Mouse (Mus musculus): ENCODE results near the gene Nfia. TPM values are rescaled to one million over a fixed set of nuclear protein-coding genes. Genes with fewer than 3 reads are reported as not detected.

Nfia gene
- polyA plus RNA-seq, 1 experiment: 53.0 TPM

GRCm38 (mm10) chr4:97936912-97937311 is 164.4 kb downstream of the Nfia start:
- H3K4me3 ChIP-seq (ENCODE audit: insufficient read depth, low read length): no peak overlapping the region
- no peak for TF ChIP-seq POLR2A (IDR thresholded peaks at IDR 0.05; ENCODE audit: low read depth, low read length)
- no peak for TF ChIP-seq CTCF (IDR thresholded peaks at IDR 0.05; ENCODE audit: borderline replicate concordance, insufficient read depth, low read length)
- no peak overlapping the region for H3K27ac ChIP-seq (ENCODE audit: insufficient read depth, low read length)
- 0 out of 2 replicates have a peak, but pooled peaks cover 4% of the 10 kb centered on the region for H3K4me1 ChIP-seq (ENCODE audit: control insufficient read depth, insufficient read depth, low read length)

GRCm38 (mm10) chr4:97939492-97939891 is 167.0 kb downstream of the Nfia start:
- Histone ChIP-seq H3K4me1 (ENCODE audit: control insufficient read depth, insufficient read depth, low read length) (0 out of 2 replicates have a peak, but pooled peaks cover 4% of the 10 kb centered on the region), H3K4me3 (ENCODE audit: insufficient read depth, low read length) (no peak overlapping the region), H3K27ac (ENCODE audit: insufficient read depth, low read length) (no peak overlapping the region)
- no peak for TF ChIP-seq CTCF (IDR thresholded peaks at IDR 0.05; ENCODE audit: borderline replicate concordance, insufficient read depth, low read length)
- no peak for TF ChIP-seq POLR2A (IDR thresholded peaks at IDR 0.05; ENCODE audit: low read depth, low read length)

- TF ChIP-seq POLR2A (IDR thresholded peaks at IDR 0.05; ENCODE audit: low read depth, low read length): no peak
- no peak for TF ChIP-seq CTCF (IDR thresholded peaks at IDR 0.05; ENCODE audit: borderline replicate concordance, insufficient read depth, low read length)
- 0 out of 2 replicates have a peak, but pooled peaks cover 4% of the 10 kb centered on the region for H3K4me1 ChIP-seq (ENCODE audit: control insufficient read depth, insufficient read depth, low read length)
- no peak overlapping the region for H3K27ac ChIP-seq (ENCODE audit: insufficient read depth, low read length)
- H3K4me3 ChIP-seq (ENCODE audit: insufficient read depth, low read length): no peak overlapping the region
Measured at GRCm38 (mm10) chr4:97939920-97940520, 167.5 kb downstream of the Nfia start.

GRCm38 (mm10) chr4:97941616-97942015 is 169.1 kb downstream of the Nfia start:
- Histone ChIP-seq H3K27ac (ENCODE audit: insufficient read depth, low read length) (no peak overlapping the region), H3K4me3 (ENCODE audit: insufficient read depth, low read length) (no peak overlapping the region), H3K4me1 (ENCODE audit: control insufficient read depth, insufficient read depth, low read length) (0 out of 2 replicates have a peak, but pooled peaks cover 4% of the 10 kb centered on the region)
- TF ChIP-seq POLR2A (IDR thresholded peaks at IDR 0.05; ENCODE audit: low read depth, low read length): no peak
- TF ChIP-seq CTCF (IDR thresholded peaks at IDR 0.05; ENCODE audit: borderline replicate concordance, insufficient read depth, low read length): no peak

DNA sequence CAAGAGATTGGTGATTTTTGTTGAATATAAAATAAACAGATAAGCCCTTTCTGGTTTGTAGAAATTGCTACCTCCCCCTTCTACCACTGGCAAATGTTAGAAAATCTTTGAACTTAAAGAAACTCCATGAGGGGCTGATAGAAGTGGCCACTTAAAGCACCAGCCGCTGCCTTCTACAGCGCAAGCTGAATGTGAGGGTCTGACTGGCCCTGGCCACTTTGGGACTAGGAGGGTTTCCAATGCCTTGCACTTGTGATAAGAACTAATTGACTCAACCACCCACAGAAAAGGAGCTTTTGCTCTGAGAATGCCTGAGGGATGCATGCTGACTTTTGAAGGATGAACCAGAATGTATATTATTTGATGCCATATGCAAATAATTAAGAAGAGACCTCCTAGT is 171.8 kb downstream of the Nfia start:
- TF ChIP-seq CTCF (IDR thresholded peaks at IDR 0.05; ENCODE audit: borderline replicate concordance, insufficient read depth, low read length) (no peak), POLR2A (IDR thresholded peaks at IDR 0.05; ENCODE audit: low read depth, low read length) (no peak)
- Histone ChIP-seq H3K27ac (ENCODE audit: insufficient read depth, low read length) (no peak overlapping the region), H3K4me1 (ENCODE audit: control insufficient read depth, insufficient read depth, low read length) (0 out of 2 replicates have a peak, but pooled peaks cover 4% of the 10 kb centered on the region), H3K4me3 (ENCODE audit: insufficient read depth, low read length) (no peak overlapping the region)

DNA sequence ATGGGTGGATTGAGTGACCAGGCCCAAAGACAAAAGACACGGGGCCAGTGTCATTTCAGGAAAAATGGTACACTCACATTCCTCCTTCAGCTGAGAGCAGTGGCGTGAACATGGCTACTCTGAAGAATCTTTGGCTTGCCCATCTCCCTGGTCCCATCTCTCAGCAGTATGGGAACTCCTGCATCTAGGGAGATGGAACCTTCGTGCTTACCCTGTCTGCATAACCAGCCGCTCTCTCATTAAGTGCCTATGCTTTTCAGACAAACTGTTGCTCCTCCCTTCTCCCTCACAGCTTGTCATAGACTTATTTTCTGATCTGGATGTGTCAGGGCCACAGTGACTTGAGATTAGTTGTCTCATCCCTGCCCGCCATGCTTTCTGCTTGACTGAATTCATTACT is 174.9 kb downstream of the Nfia start:
- Histone ChIP-seq H3K4me1 (ENCODE audit: control insufficient read depth, insufficient read depth, low read length) (no peaks in the 10 kb centered on the region), H3K4me3 (ENCODE audit: insufficient read depth, low read length) (no peak overlapping the region), H3K27ac (ENCODE audit: insufficient read depth, low read length) (no peak overlapping the region)
- no peak for TF ChIP-seq POLR2A (IDR thresholded peaks at IDR 0.05; ENCODE audit: low read depth, low read length)
- no peak for TF ChIP-seq CTCF (IDR thresholded peaks at IDR 0.05; ENCODE audit: borderline replicate concordance, insufficient read depth, low read length)

- no peak overlapping the region for H3K4me3 ChIP-seq (ENCODE audit: insufficient read depth, low read length)
- TF ChIP-seq CTCF (IDR thresholded peaks at IDR 0.05; ENCODE audit: borderline replicate concordance, insufficient read depth, low read length) (no peak), POLR2A (IDR thresholded peaks at IDR 0.05; ENCODE audit: low read depth, low read length) (no peak)
- no peak overlapping the region for H3K27ac ChIP-seq (ENCODE audit: insufficient read depth, low read length)
- no peaks in the 10 kb centered on the region for H3K4me1 ChIP-seq (ENCODE audit: control insufficient read depth, insufficient read depth, low read length)
Measured at GRCm38 (mm10) chr4:97948250-97948649, 175.7 kb downstream of the Nfia start.

DNA sequence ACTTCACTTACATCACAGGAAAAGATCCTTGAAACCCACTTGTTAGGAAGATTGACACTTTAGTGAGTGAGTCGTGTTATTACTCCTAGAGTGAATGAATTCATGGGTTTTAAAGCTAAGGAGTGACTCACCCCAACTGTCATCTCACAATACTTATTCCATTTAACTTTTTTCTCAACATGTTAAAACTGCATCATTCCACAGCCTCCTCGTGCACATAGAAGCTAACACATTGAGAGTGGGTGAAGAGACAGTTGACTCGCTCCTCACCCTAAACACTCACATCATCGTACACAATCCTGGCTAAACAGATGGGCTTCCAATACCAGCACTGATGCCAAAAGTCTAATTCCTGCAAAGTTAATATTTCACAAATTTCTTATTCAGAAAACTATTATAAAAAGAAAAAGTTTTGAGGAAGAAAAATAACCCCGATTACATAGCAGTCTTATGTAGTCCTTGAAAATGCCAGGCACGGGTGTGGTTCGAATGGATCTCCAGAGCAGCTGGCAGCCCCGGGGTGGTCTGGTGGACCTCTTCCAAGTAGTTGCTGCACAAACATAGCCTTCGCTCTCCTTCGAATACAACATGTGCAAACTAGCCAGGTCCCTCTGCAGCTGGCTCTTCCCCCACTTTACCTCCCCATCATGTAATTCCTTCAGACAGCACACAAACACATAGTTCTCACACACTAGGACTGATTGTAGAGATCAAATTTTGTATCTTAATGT is 178.0 kb downstream of the Nfia start:
- H3K4me3 ChIP-seq (ENCODE audit: insufficient read depth, low read length): no peak overlapping the region

DNA sequence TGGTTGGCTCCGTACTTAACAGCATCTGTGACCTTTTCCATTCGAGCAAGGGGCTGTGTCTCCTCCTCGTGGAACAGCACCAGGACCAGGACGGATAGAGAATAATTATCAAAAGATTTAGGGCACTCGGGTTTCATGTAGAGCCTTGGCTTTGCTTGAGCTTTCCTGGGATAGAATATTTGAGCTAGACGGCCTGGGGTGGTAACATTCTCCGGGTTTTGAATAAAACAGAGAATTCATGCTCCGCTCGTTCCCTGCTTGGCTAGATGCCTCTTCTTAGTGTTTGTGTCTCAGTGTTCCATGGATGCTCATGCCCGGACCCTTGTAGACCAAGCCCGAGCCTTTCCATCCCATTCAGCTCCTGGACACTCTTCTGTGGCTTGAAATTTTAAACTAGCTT is 181.4 kb downstream of the Nfia start:
- H3K4me1 ChIP-seq (ENCODE audit: control insufficient read depth, insufficient read depth, low read length): no peaks in the 10 kb centered on the region
- TF ChIP-seq CTCF (IDR thresholded peaks at IDR 0.05; ENCODE audit: borderline replicate concordance, insufficient read depth, low read length) (no peak), POLR2A (IDR thresholded peaks at IDR 0.05; ENCODE audit: low read depth, low read length) (no peak)
- H3K27ac ChIP-seq (ENCODE audit: insufficient read depth, low read length): no peak overlapping the region
- H3K4me3 ChIP-seq (ENCODE audit: insufficient read depth, low read length): no peak overlapping the region

More for the DNA sequence above, 178.0 kb downstream of the Nfia start:
- TF ChIP-seq CTCF (IDR thresholded peaks at IDR 0.05; ENCODE audit: borderline replicate concordance, insufficient read depth, low read length) (no peak), POLR2A (IDR thresholded peaks at IDR 0.05; ENCODE audit: low read depth, low read length) (no peak)
- H3K4me1 ChIP-seq (ENCODE audit: control insufficient read depth, insufficient read depth, low read length): no peaks in the 10 kb centered on the region
- no peak overlapping the region for H3K27ac ChIP-seq (ENCODE audit: insufficient read depth, low read length)

GRCm38 (mm10) chr4:97958121-97958520 is 185.6 kb downstream of the Nfia start:
- no peak for TF ChIP-seq CTCF (IDR thresholded peaks at IDR 0.05; ENCODE audit: borderline replicate concordance, insufficient read depth, low read length)
- no peak for TF ChIP-seq POLR2A (IDR thresholded peaks at IDR 0.05; ENCODE audit: low read depth, low read length)
- Histone ChIP-seq H3K27ac (ENCODE audit: insufficient read depth, low read length) (no peak overlapping the region), H3K4me1 (ENCODE audit: control insufficient read depth, insufficient read depth, low read length) (no peaks in the 10 kb centered on the region)

More at GRCm38 (mm10) chr4:97958121-97958520, 185.6 kb downstream of the Nfia start:
- no peak overlapping the region for H3K4me3 ChIP-seq (ENCODE audit: insufficient read depth, low read length)

Measured in embryonic fibroblast, embryonic 13.5 days (primary cell).